Mouse (Mus musculus): Measurements from ENCODE around the gene Cdc123.

GRCm38 (mm10) chr2:5769630-5770029 lies 75.3 kb downstream of the Cdc123 start:
- TF ChIP-seq EP300 (optimal IDR thresholded peaks at IDR 0.05), result no peak
- no peak for TF ChIP-seq CTCF (IDR thresholded peaks at IDR 0.05; ENCODE audit: low read depth)

All from stomach, postnatal 0 days (tissue).